Mouse (Mus musculus) cerebellum, adult 2 months (tissue): ENCODE data around the gene Cpd. TPM values are rescaled to one million over a fixed set of nuclear protein-coding genes. Genes with fewer than 3 reads are reported as not detected.

Experiments
- DNase-seq, 2 experiments: peaks; one replicate each; pipeline ENCODE4 v3.0.0; 2021
- H3K27ac ChIP-seq: fragments of 200-500 bp; 2 replicates; pipeline ENCODE4 v1.5.1; 2012; ENCODE audit warnings: low read length, control low read depth, inconsistent platforms; ENCODE audit not compliant: insufficient read depth
- H3K27me3 ChIP-seq: fragments of 200-500 bp; 2 replicates; pipeline ENCODE4 v1.6.1; 2012; ENCODE audit warnings: inconsistent platforms, mild to moderate bottlenecking, low read length, moderate library complexity; ENCODE audit not compliant: control insufficient read depth, insufficient read depth
- H3K4me1 ChIP-seq: fragments of 200-500 bp; 2 replicates; pipeline ENCODE4 v1.6.1; 2011; ENCODE audit warnings: low read length; ENCODE audit not compliant: control insufficient read depth, insufficient read depth
- H3K4me3 ChIP-seq: fragments of 200-500 bp; replicated peaks from 2 replicates; pipeline ENCODE3; 2011; ENCODE audit warnings: mild to moderate bottlenecking, low read depth, low read length, control low read depth; ENCODE audit not compliant: insufficient read depth
- CTCF ChIP-seq: fragments of 200-500 bp; IDR thresholded peaks from 2 replicates; pipeline ENCODE4 v1.5.1; 2011; ENCODE audit warnings: low read depth, mild to moderate bottlenecking, control low read depth, low read length, moderate library complexity, borderline replicate concordance; ENCODE audit not compliant: insufficient read depth
- POLR2A ChIP-seq: fragments of 200-500 bp; IDR thresholded peaks from 2 replicates; pipeline ENCODE4 v1.6.1; 2011; ENCODE audit warnings: low read length, control low read depth, borderline replicate concordance; ENCODE audit not compliant: insufficient read depth
- WGBS: fragments of 180-500 bp; shearing (Covaris S2); methylation state at CpG from one replicate; pipeline ENCODE4 v1.1.7; 2018; 5-methylcytosine and 5-hydroxymethylcytosine counted together
- polyA plus RNA-seq: library from polyadenylated mRNA; depleted of rRNA; stranded (reverse); fragments of >200 nt; gene quantifications from 2 replicates; pipeline ENCODE4 v1.2.3, GENCODE M21; 2012

Gene Cpd
- polyA plus RNA-seq, 1 experiment, result 31.8 TPM

DNA sequence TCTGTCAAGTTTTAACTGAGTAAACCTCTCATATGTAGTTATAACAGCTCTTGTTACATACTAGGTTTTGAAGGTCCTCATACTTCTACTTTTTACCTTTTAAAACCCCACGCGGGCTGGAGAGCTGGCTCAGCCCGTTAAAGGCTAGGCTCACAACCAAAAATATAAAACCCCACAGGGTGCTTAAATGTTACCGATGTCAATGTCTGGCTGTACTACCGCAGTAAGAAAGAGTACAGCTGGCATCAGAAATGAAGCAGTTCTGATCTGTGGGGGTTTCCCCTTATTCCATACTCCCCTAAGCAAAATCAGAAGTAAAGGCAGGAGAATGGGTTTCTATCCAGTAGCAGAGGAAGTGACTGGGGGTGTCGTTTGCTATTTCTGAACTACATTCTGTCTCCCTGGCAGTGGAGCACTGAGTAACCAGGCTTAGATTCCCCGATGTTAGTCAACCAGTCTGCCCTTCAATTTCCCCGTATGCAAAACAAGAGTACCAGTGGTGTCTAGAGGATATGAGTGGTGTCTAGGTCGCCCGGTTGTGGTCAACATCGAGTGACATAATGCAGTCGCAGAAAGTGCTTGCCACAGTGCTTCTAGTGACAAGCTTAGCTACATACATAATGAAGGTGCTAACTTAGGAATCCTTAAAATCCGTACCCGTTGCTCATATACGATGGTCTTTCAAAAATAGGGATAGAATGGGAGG, 1.4 kb downstream of the Cpd start:
- WGBS, result under 1% methylated on average over 15 of the region's 15 CpGs
- H3K4me1 ChIP-seq, result no peaks in the 10 kb centered on the region; the same call in none of the 2 replicates
- no peaks in the 10 kb centered on the region for H3K27me3 ChIP-seq
- peak overlapping the region; percentile 94 for H3K4me3 ChIP-seq
- H3K27ac ChIP-seq, result peak overlapping the region; percentile 92
- TF ChIP-seq CTCF (no peak), POLR2A (no peak)
- peak; percentile 48 to 51 for DNase-seq

DNA sequence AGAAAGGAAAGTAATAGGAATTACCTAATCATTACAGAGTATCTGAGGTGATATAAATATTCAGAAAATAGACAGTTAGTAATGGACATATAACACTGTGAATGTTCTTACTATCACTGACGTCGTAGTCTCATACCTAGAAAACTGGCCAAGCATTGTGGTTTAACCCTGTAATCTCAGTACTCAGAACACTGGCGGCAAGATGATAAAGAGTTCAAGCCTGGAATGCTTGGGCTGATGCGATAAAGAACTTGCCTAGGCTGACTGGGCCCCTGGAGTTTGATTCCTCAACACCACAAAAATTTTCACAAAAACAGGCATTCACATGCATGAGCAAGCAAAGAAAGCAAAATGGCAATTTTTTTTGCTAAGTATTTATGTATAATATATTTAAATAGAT, 8.2 kb downstream of the Cpd start:
- H3K4me1 ChIP-seq, result peaks cover 5% of the 10 kb centered on the region; the same call in 1 of the 2 replicates
- H3K27ac ChIP-seq, result no peak overlapping the region
- DNase-seq, result no peak
- H3K27me3 ChIP-seq, result no peaks in the 10 kb centered on the region
- TF ChIP-seq POLR2A (no peak), CTCF (no peak)
- 89% methylated on average over 4 of the region's 4 CpGs for WGBS
- no peak overlapping the region for H3K4me3 ChIP-seq

DNA sequence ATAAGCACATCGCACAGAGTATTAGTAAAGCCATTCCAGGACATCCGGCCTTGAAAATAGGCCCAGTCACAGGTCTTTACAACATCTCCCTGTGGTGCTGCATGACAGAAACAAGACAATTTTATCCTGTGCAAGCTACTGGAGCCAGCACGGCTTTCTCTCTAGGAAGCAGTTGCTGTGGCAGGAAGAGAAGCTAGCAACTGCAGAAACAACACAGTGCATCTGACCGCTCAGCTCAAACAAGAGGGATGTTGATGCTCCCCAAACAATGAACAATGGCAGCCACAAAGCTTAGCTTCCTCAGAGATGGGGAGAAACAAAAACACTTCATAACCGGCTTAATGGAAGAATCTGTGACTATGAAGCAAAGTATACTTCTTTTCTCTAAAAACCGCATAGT, 10.5 kb downstream of the Cpd start:
- H3K4me3 ChIP-seq, result no peak overlapping the region
- 33% methylated on average over 6 of the region's 6 CpGs for WGBS
- no peak overlapping the region for H3K27ac ChIP-seq
- no peaks in the 10 kb centered on the region for H3K27me3 ChIP-seq
- H3K4me1 ChIP-seq, result peaks cover 5% of the 10 kb centered on the region; the same call in 1 of the 2 replicates
- DNase-seq, result peak in 1 of 2 experiments; percentile 38
- TF ChIP-seq CTCF (no peak), POLR2A (no peak)

DNA sequence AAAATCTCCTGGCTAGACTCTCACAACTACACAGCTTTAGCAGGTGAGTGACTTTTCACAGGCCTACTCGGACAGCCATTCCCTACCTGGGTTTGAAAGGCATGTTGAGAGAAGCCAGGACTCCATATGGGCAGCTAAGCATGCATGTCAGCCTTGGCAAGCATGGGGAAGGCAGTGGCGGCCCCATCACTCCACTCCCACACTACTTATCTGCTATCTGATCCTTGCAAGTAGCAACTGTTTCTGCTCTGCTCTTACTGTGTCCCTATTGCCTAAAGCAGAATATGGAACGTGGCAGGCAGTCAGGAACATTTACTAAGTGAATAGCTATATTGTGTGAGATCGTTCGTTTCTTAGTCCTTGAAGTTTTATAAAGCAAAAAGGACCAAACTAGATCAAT, 10.9 kb downstream of the Cpd start:
- H3K4me3 ChIP-seq, result no peak overlapping the region
- DNase-seq, result peak; percentile 41 to 63
- peaks cover 5% of the 10 kb centered on the region; the same call in 1 of the 2 replicates for H3K4me1 ChIP-seq
- whole genome bisulfite sequencing, result 27% methylated on average over 5 of the region's 5 CpGs
- no peaks in the 10 kb centered on the region for H3K27me3 ChIP-seq
- TF ChIP-seq CTCF (no peak), POLR2A (no peak)
- no peak overlapping the region; the same call in 1 of the 2 replicates for H3K27ac ChIP-seq

DNA sequence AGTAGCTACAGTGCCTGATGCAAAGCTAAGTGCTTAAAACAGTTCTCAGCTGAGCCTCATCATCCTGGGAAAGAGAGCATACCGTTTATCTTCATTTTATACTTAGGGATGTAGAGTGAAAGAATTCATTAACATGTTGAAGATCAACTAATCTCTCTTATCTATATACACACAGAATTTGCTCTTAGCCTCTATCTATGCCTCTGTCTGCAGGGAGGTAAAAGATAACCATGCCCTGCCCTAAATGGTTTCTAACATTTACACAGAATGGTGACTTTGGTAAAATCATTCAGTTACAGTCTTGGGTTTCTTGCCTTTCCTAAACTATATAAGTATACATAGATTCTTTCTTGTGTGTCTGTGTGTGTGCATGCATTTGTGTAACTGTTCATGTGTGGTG, 12.2 kb downstream of the Cpd start:
- Histone ChIP-seq H3K27me3 (no peaks in the 10 kb centered on the region), H3K27ac (peak overlapping the region; percentile 39; the same call in 1 of the 2 replicates), H3K4me1 (peaks cover 5% of the 10 kb centered on the region; the same call in 1 of the 2 replicates), H3K4me3 (no peak overlapping the region)
- 92% methylated on average over 1 of the region's 1 CpGs for WGBS
- no peak for DNase-seq
- TF ChIP-seq POLR2A, result no peak
- TF ChIP-seq CTCF, result no peak

DNA sequence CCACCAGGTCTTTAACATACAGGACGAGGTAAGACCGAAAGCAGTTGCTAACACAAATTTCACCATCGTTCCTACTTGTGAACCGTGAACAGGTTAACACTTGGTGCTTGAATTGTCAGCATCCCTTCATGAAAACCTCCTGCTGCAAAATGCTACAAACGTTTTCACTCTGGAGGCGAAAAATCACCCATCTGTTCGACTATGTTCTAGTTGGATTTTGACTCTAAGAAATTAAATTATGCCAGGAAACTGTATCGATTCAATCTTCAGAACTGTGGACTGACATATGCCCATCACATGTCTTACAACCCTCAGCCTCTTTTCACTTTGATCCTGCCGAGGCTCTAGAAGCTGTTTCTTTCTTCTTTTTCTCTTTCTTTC, 21.9 kb downstream of the Cpd start:
- no peak for DNase-seq

DNA sequence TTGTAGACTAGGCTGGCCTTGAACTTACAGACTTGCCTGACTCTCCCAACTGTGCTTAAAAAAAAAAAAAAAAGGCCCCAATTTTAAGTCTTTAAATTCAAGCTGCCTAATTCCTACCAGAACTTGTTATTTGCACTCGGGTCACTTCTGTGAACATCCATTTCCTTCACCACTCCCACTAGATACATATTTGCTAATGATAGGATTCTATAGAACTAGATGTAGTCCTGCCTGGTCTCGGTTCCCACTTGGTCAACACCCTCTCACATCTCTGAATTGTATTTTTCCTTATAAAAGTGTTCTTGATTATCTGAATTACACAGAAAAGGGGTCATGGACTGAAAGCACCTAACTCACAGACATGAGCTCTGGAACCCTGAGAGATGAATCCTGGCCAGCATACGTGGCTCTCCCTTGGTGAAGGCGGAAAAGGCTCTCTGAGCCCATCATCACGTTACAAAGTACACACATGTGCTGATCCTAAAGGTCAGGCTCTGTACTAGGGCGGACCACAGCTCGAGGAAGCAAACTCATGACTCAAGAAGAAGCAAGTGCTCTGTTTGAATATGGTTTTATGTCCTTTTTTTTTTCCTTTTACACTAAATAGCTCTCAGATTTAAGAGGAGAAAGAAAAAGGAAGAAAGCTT, 22.5 kb downstream of the Cpd start:
- no peak overlapping the region for H3K4me3 ChIP-seq
- DNase-seq, result no peak
- peaks cover 11% of the 10 kb centered on the region for H3K4me1 ChIP-seq
- no peak overlapping the region for H3K27ac ChIP-seq
- no peaks in the 10 kb centered on the region for H3K27me3 ChIP-seq
- 62% methylated on average over 7 of the region's 7 CpGs for WGBS
- TF ChIP-seq CTCF, result no peak
- TF ChIP-seq POLR2A, result no peak

More for the DNA sequence above, 21.9 kb downstream of the Cpd start:
- TF ChIP-seq POLR2A (no peak), CTCF (no peak)
- Histone ChIP-seq H3K27me3 (no peaks in the 10 kb centered on the region), H3K4me1 (peaks cover 6% of the 10 kb centered on the region), H3K4me3 (no peak overlapping the region), H3K27ac (no peak overlapping the region)
- 42% methylated on average over 9 of the region's 9 CpGs for WGBS

DNA sequence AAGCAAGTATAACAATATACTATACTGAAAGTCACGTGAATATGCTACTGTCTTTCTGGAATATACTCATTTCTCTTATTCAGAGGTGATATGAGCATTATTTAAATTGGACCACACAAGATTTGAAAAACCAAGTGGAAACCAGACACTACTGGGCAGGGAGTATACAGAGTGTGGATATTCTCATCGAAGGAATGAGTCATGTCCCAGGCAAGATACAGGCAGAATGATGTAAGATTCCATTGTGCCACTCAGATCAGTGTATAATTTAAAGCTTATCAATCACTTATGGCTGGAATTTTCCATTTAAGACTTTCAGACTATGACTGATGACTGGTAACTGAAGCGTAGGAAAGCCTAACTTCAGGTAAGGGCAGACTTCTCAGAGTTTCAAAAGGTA, 23.2 kb downstream of the Cpd start:
- WGBS, result 90% methylated on average over 3 of the region's 3 CpGs
- H3K4me1 ChIP-seq, result peaks cover 11% of the 10 kb centered on the region
- no peak overlapping the region for H3K4me3 ChIP-seq
- DNase-seq, result no peak
- H3K27me3 ChIP-seq, result no peaks in the 10 kb centered on the region
- no peak overlapping the region for H3K27ac ChIP-seq
- TF ChIP-seq POLR2A (no peak), CTCF (no peak)
